Mouse (Mus musculus) lung, postnatal 0 days (tissue): ENCODE measurements at regions not wholly inside any gene's neighbourhood (a gene's known extent, or its start where the extent isn't known, plus 50 kb on each side); places are given as distances from the start of the nearest gene placed in this dataset.

ENCODE experiments used
- CTCF ChIP-seq: IDR thresholded peaks from 2 replicates; pipeline ENCODE4 v1.5.1; 2016; ENCODE audit warnings: antibody characterized with exemption, mild to moderate bottlenecking
- EP300 ChIP-seq: IDR thresholded peaks from 2 replicates; pipeline ENCODE4 v1.6.1; 2016; ENCODE audit warnings: antibody characterized with exemption, mild to moderate bottlenecking, control low read depth

DNA sequence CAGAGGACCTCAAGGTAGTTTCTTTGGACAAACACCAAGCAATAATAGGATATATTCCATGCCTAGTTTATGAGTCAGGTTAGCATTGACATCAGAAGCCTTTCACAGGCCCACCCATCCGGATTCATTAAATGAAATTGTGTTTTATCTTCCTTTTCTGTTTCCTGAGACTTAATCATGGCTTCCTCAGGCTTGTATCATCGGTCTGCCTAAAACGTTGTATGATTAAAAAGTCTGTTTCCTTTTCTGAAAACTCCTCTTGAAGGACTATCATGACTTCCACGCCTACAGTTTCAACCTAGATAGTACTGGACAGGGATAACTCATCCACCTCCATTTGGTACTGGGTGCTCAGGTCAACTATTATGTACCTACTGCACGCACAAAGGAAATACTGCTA is 62.6 kb downstream of the S1pr1 start:
- TF ChIP-seq EP300: peak; percentile 82
- no peak for TF ChIP-seq CTCF
